Mouse (Mus musculus) neural tube, embryonic 13.5 days (tissue): ENCODE measurements at regions not wholly inside any gene's neighbourhood (a gene's known extent, or its start where the extent isn't known, plus 50 kb on each side); places are given as distances from the start of the nearest gene placed in this dataset.

Experiments
- ATAC-seq: fragments of 200-750 bp; cut with Nextera tagmentation; 2 replicates; pipeline ENCODE4 v1.8.0; 2017; ENCODE audit warnings: low read depth, mild to moderate bottlenecking, moderate TSS enrichment, moderate library complexity
- H3K27ac ChIP-seq: fragments of 300-500 bp; sonication (generic); replicated peaks from 2 replicates; pipeline ENCODE4 v1.5.1; 2015; ENCODE audit warnings: moderate library complexity, mild to moderate bottlenecking, inconsistent platforms
- H3K27me3 ChIP-seq: fragments of 300-500 bp; sonication (generic); 2 replicates; pipeline ENCODE4 v1.6.1; 2015; ENCODE audit warnings: mild to moderate bottlenecking, inconsistent platforms
- H3K36me3 ChIP-seq: fragments of 300-500 bp; sonication (generic); 2 replicates; pipeline ENCODE4 v1.6.1; 2015; ENCODE audit warnings: mild to moderate bottlenecking, inconsistent platforms
- H3K4me1 ChIP-seq: fragments of 300-500 bp; sonication (generic); replicated peaks from 2 replicates; pipeline ENCODE4 v1.6.1; 2015; ENCODE audit warnings: inconsistent platforms
- H3K4me2 ChIP-seq: fragments of 300-500 bp; sonication (generic); 2 replicates; pipeline ENCODE4 v1.6.1; 2015; ENCODE audit warnings: inconsistent platforms, mild to moderate bottlenecking, moderate library complexity
- H3K4me3 ChIP-seq: fragments of 300-500 bp; sonication (generic); 2 replicates; pipeline ENCODE4 v1.5.1; 2015; ENCODE audit warnings: mild to moderate bottlenecking, inconsistent platforms
- H3K9ac ChIP-seq: fragments of 300-500 bp; sonication (generic); 2 replicates; pipeline ENCODE4 v1.6.1; 2015; ENCODE audit warnings: moderate library complexity, mild to moderate bottlenecking, inconsistent platforms
- H3K9me3 ChIP-seq: fragments of 300-500 bp; sonication (generic); 2 replicates; pipeline ENCODE4 v1.6.1; 2016; ENCODE audit warnings: inconsistent platforms
- WGBS: fragments of 180-500 bp; shearing (Covaris S2); methylation state at CpG from one replicate; pipeline ENCODE4 v1.1.7; 2015; 5-methylcytosine and 5-hydroxymethylcytosine counted together

GRCm38 (mm10) chr1:35865263-35865662, 202.9 kb upstream of the Hs6st1 start:
- H3K9ac ChIP-seq = no peak overlapping the region
- no peak overlapping the region for H3K4me3 ChIP-seq
- no peaks in the 10 kb centered on the region for H3K36me3 ChIP-seq
- no peaks in the 10 kb centered on the region for H3K9me3 ChIP-seq
- H3K27me3 ChIP-seq = no peaks in the 10 kb centered on the region
- no peak overlapping the region for H3K4me2 ChIP-seq
- WGBS = 93% methylated on average over 6 of the region's 6 CpGs
- no peak overlapping the region for H3K27ac ChIP-seq
- H3K4me1 ChIP-seq = peaks cover 11% of the 10 kb centered on the region
- no peak for ATAC-seq

DNA sequence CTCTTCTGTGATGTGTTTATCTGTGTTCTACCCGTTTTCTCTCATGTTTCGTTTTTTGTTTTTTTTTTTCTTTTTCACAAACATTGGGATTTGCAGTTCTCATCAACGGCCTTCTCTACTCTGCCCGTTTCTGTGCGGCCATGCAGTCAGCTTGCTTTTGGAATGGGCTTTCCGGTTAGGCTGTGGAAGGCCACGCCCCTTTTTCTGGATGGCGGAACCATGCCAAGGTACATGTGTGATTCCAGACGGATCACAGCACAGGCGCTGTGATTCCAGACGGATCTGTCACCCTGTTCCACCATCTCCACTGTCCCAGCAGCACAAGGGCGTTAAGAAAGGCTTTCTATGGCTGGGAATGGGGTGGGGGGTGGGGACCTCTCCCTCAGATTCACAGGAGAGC, 201.6 kb upstream of the Hs6st1 start:
- Histone ChIP-seq H3K27ac (no peak overlapping the region), H3K27me3 (no peaks in the 10 kb centered on the region), H3K4me3 (no peak overlapping the region), H3K4me2 (no peak overlapping the region), H3K9ac (no peak overlapping the region), H3K4me1 (peaks cover 15% of the 10 kb centered on the region), H3K9me3 (no peaks in the 10 kb centered on the region), H3K36me3 (no peaks in the 10 kb centered on the region)
- ATAC-seq = no peak
- 90% methylated on average over 12 of the region's 12 CpGs for WGBS

- Histone ChIP-seq H3K27me3 (no peaks in the 10 kb centered on the region), H3K36me3 (no peaks in the 10 kb centered on the region), H3K9ac (no peak overlapping the region), H3K9me3 (no peaks in the 10 kb centered on the region), H3K4me3 (peak overlapping the region; percentile 17; the same call in 1 of the 2 replicates), H3K4me2 (peak overlapping the region; percentile 45), H3K27ac (no peak overlapping the region), H3K4me1 (peaks cover 15% of the 10 kb centered on the region)
- WGBS = 27% methylated on average over 17 of the region's 17 CpGs
- ATAC-seq = peak; percentile 98
Observed at GRCm38 (mm10) chr1:35869381-35870143, 198.6 kb upstream of the Hs6st1 start.

DNA sequence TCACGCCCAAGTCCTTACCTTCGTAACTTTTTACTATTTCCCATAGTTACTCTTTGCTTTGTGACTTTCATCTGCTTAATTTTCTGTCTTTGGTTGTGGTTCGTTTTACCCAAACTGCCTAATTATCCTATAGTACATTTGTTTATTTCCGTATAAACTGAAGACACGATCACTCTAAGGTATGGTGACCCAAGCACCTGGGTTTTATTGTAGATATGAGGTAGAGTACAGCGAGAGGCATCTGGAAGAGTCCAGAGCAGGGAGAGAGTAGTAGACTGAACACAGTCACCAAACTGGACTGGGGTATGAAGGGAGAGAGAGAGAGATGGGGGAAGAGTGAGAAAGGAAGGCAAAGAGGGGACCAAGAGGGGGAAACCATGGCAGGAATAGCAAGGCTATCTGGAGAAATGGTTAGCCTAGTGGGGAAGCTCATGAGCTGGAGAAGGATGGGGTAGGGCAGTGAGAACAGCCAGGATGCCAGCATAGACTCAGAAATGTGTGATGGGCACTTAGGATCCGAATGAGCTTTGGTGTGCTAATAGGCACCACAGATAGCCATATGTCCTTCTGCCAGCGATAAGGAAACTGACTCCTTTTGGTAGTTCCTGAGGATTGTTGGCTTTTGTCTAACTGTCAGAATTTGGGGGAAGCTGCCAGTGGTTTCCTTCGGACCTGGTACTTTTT, 197.9 kb upstream of the Hs6st1 start:
- Histone ChIP-seq H3K9me3 (no peaks in the 10 kb centered on the region), H3K36me3 (no peaks in the 10 kb centered on the region), H3K9ac (no peak overlapping the region), H3K4me3 (no peak overlapping the region), H3K4me1 (peaks cover 21% of the 10 kb centered on the region), H3K27ac (no peak overlapping the region), H3K27me3 (no peaks in the 10 kb centered on the region), H3K4me2 (peak overlapping the region; percentile 45)
- 68% methylated on average over 9 of the region's 9 CpGs for WGBS
- ATAC-seq = peak; percentile 40; the same call in 1 of the 2 replicates

DNA sequence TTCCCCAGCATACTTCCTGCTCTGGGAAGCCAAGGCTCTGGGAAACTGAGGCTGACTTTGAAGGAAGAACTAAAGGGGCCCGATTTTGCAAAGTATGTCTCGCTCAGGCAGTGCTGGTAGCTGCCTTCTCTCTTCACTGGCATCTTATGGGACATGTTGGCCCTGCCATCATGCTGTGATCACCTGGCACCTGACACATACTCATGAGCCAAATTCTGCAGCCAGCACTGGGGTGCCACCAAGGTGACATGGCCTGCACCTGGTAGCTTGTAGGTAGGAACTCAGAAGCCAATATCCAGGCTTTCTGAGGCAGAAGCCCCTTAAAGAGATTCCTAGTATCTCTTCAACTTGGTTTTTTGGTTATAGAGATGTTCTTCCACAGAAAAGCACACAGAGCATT, 195.2 kb upstream of the Hs6st1 start:
- WGBS = 95% methylated on average over 2 of the region's 2 CpGs
- Histone ChIP-seq H3K4me3 (no peak overlapping the region), H3K4me2 (no peak overlapping the region), H3K27me3 (no peaks in the 10 kb centered on the region), H3K9me3 (no peaks in the 10 kb centered on the region), H3K36me3 (no peaks in the 10 kb centered on the region), H3K9ac (no peak overlapping the region), H3K27ac (no peak overlapping the region), H3K4me1 (peaks cover 28% of the 10 kb centered on the region)
- ATAC-seq = no peak

DNA sequence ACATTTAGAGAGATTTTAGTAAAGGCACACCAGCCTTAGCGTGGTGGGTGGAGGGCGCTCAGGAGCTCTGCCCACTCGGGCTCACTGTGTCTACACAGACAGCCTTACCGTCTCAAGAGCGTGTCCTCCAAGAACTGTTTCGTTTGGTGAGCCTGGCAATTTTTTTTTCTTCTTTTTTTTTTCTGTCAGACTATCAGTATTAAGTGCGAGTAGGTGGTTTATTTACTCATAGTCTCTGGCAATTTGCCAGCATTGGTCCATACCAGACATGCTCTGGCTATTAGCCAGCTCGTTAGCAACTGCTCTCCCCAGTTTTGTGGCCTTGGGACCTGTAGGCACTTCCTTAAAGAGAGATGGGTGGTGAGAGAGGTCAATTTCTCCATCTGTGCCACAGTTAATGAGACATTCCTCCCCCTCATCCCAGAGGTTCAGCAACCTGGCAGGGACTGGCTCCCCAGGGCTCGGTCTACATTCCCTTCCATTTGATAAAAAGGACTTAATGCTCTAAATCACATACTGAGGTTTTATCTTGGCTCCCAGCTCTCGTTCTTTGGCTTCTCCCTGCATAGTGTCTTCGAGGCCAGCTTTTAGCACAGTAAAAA, 192.9 kb upstream of the Hs6st1 start:
- Histone ChIP-seq H3K27me3 (no peaks in the 10 kb centered on the region), H3K9me3 (no peaks in the 10 kb centered on the region), H3K36me3 (no peaks in the 10 kb centered on the region), H3K4me2 (no peak overlapping the region), H3K27ac (peak overlapping the region; percentile 20; the same call in 1 of the 2 replicates), H3K9ac (no peak overlapping the region), H3K4me3 (no peak overlapping the region), H3K4me1 (peaks cover 16% of the 10 kb centered on the region)
- no peak for ATAC-seq
- WGBS = 61% methylated on average over 11 of the region's 11 CpGs

DNA sequence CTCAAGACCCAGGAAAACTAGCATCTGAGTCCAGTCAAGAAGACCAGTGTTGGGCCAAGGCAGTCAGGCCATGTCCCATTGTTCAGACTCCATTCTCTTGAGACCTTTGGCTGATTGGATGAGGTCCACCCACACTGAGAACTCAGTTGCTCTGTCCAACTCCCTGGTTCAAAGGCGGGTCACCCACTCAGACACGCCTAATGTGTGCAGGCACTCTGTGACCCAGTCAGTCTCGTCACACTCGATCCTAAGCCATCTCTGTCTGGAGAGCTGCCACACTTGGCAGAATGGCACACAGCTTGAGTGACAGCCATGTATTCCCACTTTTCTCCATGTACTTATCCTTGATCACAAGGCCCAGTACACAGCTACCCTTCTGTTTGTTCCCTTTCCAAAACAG, 189.8 kb upstream of the Hs6st1 start:
- no peaks in the 10 kb centered on the region for H3K27me3 ChIP-seq
- no peak overlapping the region for H3K4me3 ChIP-seq
- H3K4me2 ChIP-seq = no peak overlapping the region
- no peaks in the 10 kb centered on the region for H3K36me3 ChIP-seq
- H3K27ac ChIP-seq = no peak overlapping the region
- no peak overlapping the region for H3K9ac ChIP-seq
- ATAC-seq = no peak
- no peaks in the 10 kb centered on the region for H3K9me3 ChIP-seq
- WGBS = 91% methylated on average over 4 of the region's 4 CpGs
- H3K4me1 ChIP-seq = peaks cover 13% of the 10 kb centered on the region; the same call in 1 of the 2 replicates

GRCm38 (mm10) chr1:35879388-35880093, 188.7 kb upstream of the Hs6st1 start:
- Histone ChIP-seq H3K4me3 (no peak overlapping the region), H3K4me1 (peaks cover 13% of the 10 kb centered on the region; the same call in 1 of the 2 replicates), H3K27ac (no peak overlapping the region), H3K4me2 (no peak overlapping the region), H3K36me3 (no peaks in the 10 kb centered on the region), H3K27me3 (no peaks in the 10 kb centered on the region), H3K9me3 (no peaks in the 10 kb centered on the region), H3K9ac (no peak overlapping the region)
- whole genome bisulfite sequencing = 80% methylated on average over 11 of the region's 11 CpGs
- ATAC-seq = no peak

DNA sequence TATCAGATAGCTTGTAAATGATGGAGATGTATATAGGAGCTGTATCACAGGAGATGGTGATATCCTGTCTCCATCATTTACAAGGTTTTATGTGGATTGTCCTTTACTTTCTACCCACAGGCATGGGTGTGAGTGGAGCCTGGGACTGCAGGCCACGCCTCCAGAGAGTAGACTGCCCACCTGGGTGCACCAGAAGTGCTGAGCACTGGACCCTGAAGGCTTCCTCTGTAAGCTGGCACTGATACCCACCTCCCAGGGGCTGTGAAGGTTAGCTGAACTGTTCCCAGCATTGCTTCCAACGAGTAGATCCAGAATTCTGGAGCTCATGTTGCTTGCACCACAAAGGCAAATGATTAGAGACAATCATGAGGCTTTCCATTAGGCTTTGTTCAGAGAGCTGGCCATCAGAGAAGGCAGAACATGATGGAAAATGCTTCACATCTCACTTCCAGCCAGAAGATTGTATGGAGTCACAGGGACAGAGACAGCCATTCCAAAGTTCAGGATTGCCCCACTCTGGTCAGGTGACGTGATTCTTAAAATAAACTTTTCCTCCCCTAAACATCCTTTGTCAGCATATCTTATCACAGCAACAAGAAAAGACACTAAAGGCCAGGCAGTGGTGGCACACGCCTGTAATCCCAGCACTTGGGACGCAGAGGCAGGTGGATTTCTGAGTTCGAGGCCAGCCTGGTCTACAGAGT, 187.5 kb upstream of the Hs6st1 start:
- Histone ChIP-seq H3K4me1 (0 out of 2 replicates have a peak, but pooled peaks cover 3% of the 10 kb centered on the region), H3K27me3 (no peaks in the 10 kb centered on the region), H3K4me2 (no peak overlapping the region), H3K9me3 (no peaks in the 10 kb centered on the region), H3K27ac (no peak overlapping the region), H3K9ac (no peak overlapping the region), H3K4me3 (no peak overlapping the region), H3K36me3 (no peaks in the 10 kb centered on the region)
- ATAC-seq = no peak
- WGBS = 90% methylated on average over 6 of the region's 6 CpGs

GRCm38 (mm10) chr1:35881521-35881920, 186.7 kb upstream of the Hs6st1 start:
- no peak overlapping the region for H3K27ac ChIP-seq
- no peak for ATAC-seq
- no peak overlapping the region for H3K4me3 ChIP-seq
- H3K4me1 ChIP-seq = no peaks in the 10 kb centered on the region
- H3K27me3 ChIP-seq = no peaks in the 10 kb centered on the region
- no peak overlapping the region for H3K4me2 ChIP-seq
- 78% methylated on average over 4 of the region's 4 CpGs for WGBS
- H3K9ac ChIP-seq = no peak overlapping the region
- H3K36me3 ChIP-seq = no peaks in the 10 kb centered on the region
- no peaks in the 10 kb centered on the region for H3K9me3 ChIP-seq

GRCm38 (mm10) chr1:35882101-35882500, 186.1 kb upstream of the Hs6st1 start:
- ATAC-seq = no peak
- 71% methylated on average over 1 of the region's 1 CpGs for WGBS
- Histone ChIP-seq H3K4me3 (no peak overlapping the region), H3K27me3 (no peaks in the 10 kb centered on the region), H3K4me2 (no peak overlapping the region), H3K27ac (no peak overlapping the region), H3K9ac (no peak overlapping the region), H3K36me3 (no peaks in the 10 kb centered on the region), H3K9me3 (no peaks in the 10 kb centered on the region), H3K4me1 (no peaks in the 10 kb centered on the region)
